Mouse (Mus musculus): ENCODE measurements around the gene Stx1a.

Stx1a gene

DNA sequence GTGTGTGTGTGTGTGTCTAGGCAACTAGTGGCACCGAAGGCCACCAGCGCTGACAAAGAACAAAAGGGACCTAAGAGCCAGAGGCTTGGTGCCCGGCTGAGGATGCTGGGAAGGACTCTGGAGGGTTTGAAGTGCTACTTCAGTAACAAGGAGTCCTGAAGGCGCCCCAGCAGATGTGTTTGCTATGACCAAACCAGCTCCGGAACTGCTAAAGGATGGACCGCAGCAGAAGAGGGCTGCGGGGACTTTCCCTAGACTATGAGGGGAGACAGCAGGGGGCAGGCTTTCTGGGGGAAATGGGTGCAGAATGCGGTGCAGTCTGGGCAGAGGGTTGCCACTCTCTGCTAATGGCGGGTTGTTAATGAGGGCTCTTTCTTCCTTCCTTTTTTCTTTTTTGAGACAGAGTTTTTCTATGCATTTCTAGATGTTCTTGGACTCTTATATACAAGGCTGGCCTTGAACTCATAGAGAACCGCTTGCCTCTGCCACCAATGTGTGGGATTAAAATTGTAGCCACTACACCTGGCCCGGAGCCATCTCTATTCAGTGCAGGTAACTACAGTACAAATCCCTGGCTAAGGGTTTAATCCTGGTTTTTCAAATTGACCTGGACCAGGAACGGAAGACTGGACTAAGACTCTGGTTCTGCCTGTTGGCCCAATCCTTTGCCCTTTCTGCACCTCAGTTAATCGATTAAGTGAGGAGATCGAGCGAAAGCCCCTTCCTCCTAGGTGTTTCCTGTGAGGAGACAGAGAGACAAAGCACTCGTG is 15.3 kb upstream of the Stx1a start:
- ATAC-seq (ENCODE audit: low TSS enrichment) = no peak

DNA sequence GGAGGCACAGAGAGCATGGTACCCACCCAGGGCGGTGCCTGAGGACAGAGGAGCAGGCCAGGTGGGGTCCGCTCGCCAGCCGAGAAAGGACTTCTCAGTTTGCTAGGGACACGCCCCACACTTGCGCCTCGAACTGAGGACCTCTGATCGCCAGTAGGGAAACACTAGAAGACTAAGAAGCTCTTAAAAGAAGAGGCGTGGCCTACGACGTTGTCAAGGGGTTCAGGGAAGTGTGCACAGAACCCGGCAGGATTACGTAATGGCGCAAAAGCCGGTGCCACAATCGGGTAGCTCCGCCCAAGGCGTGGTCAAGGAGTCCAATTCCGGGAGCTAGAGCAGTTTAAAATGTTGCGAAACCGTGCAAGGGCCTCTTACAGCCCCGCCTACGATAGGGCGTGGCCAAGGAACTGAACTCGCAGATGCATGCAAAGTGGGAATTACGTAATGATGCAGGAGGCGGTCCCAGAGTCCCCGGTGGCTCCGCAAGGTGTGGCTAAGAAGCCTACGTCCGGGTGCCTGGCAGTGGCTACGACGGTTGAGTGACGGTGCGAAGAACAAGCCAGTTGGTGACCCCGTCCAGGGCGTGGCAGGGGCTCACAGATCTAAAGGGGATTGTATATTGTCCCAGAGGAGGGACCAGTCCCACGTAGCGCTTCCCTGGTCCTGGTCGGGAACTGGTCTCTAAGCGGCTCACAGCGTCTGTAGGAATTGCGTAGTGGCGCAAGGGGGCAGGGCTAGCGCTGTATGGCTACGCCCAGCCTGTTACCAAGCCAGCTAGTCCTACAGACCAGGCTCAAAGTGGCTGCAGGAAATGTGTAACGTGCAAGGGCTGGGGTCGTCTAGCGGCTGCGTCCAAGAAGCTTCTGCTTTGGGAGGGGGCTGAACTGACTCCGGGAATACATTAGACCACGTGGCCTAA is 14.4 kb upstream of the Stx1a start, which contains the start of gene Abhd11:
Gene Abhd11, plus strand, starts transcription at position 482 of the 919 bp plus-strand sequence.
- ATAC-seq (ENCODE audit: low TSS enrichment) = peak; percentile 73

- ATAC-seq (ENCODE audit: low TSS enrichment) = peak; percentile 64
Measured at GRCm38 (mm10) chr5:135009590-135010319, 13.5 kb upstream of the Stx1a start.

GRCm38 (mm10) chr5:135010320-135010709 is 13.0 kb upstream of the Stx1a start:
- no peak for ATAC-seq (ENCODE audit: low TSS enrichment)

GRCm38 (mm10) chr5:135010841-135011743 is 12.2 kb upstream of the Stx1a start:
- no peak for ATAC-seq (ENCODE audit: low TSS enrichment)

GRCm38 (mm10) chr5:135011809-135012613 is 11.3 kb upstream of the Stx1a start:
- no peak for ATAC-seq (ENCODE audit: low TSS enrichment)

- no peak for ATAC-seq (ENCODE audit: low TSS enrichment)
Measured at GRCm38 (mm10) chr5:135012671-135013441, 10.4 kb upstream of the Stx1a start.

- peak; percentile 55 for ATAC-seq (ENCODE audit: low TSS enrichment)
Measured at GRCm38 (mm10) chr5:135015497-135015896, 7.8 kb upstream of the Stx1a start.

- no peak for ATAC-seq (ENCODE audit: low TSS enrichment)
Measured at GRCm38 (mm10) chr5:135016224-135016759, 7.0 kb upstream of the Stx1a start.

GRCm38 (mm10) chr5:135021814-135022213 is 1.5 kb upstream of the Stx1a start:
- no peak for ATAC-seq (ENCODE audit: low TSS enrichment)

DNA sequence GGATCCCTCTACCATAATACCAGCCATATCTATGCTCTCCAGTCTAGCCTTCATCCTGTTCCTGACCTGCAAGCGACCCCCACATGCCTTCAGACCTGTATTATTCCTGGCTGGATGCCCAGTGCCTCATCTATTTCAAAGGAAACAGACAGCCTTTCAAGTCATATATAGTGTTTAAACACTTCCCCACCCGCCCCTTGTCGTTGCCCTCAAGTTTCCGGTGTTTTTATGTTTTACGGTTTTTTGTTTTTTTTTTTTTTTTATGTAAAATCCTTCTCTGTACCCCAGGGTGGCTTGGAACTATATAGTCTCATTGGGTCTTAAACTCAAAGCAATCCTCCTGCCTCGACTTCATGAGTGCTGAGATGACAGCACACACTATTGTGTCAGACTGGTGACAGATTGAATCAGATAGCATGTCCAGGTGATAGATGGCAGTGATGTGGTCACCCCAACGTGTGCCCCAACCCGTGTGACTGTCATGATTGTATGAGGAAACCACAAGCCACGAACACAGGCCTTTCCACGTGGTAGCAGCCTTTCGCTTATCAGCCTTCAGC is 1.5 kb downstream of the Stx1a start:
- ATAC-seq (ENCODE audit: low TSS enrichment) = no peak

DNA sequence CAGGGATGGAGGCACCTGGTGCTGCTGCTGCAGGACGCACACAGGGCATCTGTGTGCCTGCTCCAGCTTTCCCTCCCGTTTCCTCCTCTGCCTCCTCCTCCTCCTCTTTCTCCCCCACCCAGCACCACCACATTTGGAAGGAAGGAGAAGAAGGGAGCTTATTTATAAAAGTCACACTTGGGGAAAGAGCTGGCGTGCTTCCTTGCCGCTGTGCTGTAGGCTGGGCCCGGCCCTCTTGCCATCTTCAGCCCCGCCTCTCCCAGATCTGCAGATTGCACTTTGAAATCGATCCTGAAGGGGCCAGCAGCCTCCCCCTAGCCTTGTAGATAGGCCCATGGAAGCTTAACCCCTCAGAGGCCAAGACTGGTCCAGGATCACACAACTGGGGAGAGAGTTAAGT is 2.6 kb downstream of the Stx1a start:
- peak; percentile 69 for ATAC-seq (ENCODE audit: low TSS enrichment)

DNA sequence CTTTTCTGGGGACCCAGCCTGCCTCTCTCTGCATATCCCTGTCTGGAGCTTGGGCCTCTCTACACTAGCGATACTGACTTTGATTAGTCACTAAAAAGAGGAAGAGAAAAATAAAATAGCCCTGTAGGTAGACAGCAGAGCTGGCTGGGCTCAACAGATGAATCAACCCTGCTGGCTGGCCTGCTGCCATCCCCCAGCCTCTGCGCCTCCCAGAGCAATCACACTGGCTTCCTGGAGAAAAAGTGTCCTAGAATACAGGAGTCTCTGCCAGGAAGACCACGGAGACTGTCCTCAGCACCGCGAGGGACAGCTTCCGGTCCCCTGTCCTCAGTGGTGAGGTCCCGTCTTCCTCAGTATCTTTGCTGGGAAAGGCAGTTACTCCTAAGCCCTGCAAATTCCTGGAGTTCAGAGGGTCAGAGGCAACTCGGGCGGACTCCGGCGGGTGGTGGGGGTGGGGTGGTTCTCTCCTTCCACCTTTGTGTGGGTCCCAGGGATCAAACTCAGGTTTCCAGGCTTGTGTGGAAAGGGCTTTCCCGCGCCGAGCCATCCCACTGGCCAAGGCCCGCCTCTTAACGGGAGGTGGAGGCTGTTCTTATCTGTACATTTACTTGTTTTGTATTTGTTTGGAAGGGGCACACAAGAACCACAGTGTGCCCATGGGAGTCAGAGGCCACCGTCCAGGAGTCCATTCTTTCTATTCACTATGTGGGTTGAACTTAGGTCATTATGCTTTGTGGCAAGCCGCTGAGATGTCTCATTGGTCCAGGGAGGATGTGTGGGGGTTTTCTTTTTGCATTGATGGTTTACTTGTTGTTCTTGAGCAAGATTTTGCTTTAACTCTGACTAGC is 5.9 kb downstream of the Stx1a start:
- peak; percentile 70 for ATAC-seq (ENCODE audit: low TSS enrichment)

GRCm38 (mm10) chr5:135032581-135032980 is 9.3 kb downstream of the Stx1a start:
- ATAC-seq (ENCODE audit: low TSS enrichment) = no peak

GRCm38 (mm10) chr5:135034593-135034992 is 11.3 kb downstream of the Stx1a start:
- ATAC-seq (ENCODE audit: low TSS enrichment) = no peak

DNA sequence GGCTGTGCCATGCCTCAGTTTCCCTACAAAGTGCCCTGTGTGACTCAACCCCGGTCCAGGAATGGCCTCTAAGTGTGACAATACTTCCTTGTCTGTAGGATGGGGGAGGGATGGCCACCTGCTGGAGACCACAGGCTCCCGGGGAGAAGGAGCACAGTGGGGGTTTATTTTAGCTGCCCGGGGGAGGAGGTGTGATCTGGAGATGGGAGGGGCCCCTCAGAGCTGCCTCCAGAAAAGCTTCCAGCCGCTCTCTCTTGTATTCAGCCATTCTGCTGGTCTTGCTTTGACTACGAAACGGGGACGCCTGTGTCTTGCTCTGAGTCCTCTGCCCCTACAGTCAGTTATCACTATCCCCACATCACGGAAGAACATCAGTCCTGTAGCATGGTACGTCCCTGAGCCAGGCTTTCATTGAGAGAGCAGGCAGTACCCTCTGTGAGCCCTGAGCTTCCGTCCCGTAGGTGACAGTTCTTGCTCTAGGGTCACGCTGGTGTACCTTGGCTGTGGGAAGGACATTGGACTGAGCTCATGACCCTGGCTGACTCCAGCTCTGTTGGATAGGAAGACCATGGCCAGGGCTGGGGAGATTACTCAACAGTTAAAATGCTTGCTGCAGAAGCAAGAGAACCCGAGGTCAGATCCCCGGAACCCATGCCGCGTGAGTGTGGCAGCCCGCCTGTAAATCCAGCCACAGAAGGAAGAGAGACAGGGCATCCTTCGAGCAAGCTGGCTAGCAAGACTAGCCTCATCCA is 12.5 kb downstream of the Stx1a start:
- ATAC-seq (ENCODE audit: low TSS enrichment) = peak; percentile 66

DNA sequence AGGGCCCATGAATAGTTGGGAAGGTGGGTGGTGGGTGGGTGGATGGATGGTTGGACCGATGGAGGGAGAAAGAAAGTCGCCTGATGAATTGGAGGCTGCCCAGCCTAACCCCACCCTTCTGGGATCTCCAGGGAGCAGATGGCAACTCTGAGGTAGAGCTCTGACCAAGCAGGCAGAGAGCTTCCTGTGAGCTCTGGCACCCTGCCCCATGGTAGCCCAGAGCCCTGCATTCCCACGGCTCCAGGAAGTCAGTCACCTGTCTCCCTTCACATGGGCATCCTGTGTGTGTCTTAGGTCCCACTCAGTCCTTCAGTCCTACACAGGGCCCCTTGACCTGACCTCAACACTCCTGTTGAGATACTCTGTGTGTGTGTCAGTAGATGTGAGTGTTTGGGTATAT is 14.7 kb downstream of the Stx1a start:
- no peak for ATAC-seq (ENCODE audit: low TSS enrichment)

Measured in frontal cortex, adult (tissue).